Mouse (Mus musculus) spleen, embryonic (tissue): ENCODE measurements around the gene Drd4.

Experiments used
- CTCF ChIA-PET: fragments of 350-600 bp; sonication (Branson Sonifier 250); formaldehyde crosslinking; loops from one replicate; lab custom pipeline; 2022; lab: Charles Lee

Gene Drd4

GRCm38 (mm10) chr7:141288042-141288441, 3.8 kb upstream of the Drd4 start:
- CTCF ChIA-PET: interaction anchor here (0.5 kb wide), 1 partner anchor 22 kb away, joined by 3 read pairs; the partner anchor contains the start of gene Irf7

- CTCF ChIA-PET: no interaction called here
Observed at GRCm38 (mm10) chr7:141292583-141293388, 980 bp downstream of the Drd4 start.

DNA sequence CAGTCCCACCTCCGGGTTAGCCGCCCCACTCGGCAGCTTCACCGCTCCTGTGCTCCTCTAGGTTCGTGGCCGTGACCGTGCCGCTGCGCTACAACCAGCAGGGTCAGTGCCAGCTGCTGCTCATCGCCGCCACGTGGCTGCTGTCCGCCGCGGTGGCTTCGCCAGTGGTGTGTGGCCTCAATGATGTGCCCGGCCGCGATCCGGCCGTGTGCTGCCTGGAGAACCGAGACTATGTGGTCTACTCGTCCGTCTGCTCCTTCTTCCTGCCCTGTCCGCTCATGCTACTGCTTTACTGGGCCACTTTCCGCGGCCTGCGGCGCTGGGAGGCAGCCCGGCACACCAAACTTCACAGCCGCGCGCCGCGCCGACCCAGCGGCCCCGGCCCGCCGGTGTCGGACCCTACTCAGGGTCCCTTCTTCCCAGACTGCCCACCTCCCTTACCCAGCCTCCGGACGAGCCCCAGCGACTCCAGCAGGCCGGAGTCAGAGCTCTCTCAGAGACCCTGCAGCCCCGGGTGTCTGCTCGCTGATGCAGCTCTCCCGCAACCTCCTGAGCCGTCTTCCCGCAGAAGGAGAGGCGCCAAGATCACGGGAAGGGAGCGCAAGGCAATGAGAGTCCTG, 2.2 kb downstream of the Drd4 start:
- CTCF ChIA-PET: interaction anchor here (1.0 kb wide), 1 partner anchor 25 kb away, joined by 3 read pairs; no protein-coding TSS in a partner anchor

- CTCF ChIA-PET: interaction anchor here (1.0 kb wide), 1 partner anchor 26 kb away, joined by 3 read pairs; no protein-coding TSS in a partner anchor
Observed at GRCm38 (mm10) chr7:141294479-141294878, 2.7 kb downstream of the Drd4 start.

DNA sequence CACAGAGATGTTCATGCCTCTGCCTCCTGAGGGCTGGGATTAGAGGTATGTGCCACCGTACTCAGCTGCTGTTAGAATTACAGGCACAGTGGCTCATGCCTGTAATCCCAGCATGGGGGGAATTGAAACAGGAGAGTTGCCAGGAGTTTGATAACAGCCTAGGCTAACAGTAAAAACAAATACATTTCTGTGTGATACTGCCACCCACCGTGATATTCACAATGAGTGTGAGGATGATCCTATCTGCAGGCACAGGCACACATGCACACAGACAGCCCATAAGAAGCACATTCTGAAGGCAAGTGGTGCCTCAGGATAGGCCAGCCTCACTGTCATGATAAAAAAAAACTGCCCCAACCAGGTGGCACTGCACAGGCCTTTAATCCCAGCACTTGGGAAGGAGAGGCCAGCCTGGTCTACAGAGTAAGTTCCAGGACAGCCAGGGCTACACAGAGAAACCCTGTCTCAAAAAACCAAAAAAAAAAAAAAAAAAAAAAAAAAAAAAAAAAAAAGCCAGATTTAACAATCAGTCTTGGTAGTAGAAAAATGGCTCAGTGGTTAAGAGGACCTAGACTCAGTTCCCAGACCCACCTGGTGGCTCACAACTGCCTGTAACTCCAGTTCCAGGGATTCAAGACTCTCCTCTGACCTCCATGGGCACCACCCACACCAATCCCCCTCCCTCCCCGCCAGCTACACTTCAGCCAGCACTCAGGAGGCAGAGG, 6.3 kb downstream of the Drd4 start:
- CTCF ChIA-PET: no interaction called here

DNA sequence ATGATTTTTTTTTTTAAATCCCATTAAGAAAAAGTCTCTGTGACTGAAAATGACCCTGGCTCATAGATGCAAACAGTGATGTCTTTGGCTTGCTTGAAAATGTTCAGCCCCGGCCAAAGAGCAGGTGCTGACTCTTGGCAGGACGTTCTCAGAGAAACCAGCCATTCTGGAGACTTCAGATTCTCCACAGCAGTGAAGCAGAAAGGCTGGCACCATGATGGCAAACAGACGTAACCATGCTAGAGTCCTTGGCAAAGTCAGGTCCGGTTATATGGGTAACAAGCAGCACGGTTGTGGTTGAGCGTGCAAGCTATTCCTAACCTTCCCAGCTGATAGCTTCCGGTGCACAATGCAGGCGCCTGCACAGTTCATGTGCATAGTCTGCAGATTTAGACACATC, 7.4 kb downstream of the Drd4 start:
- CTCF ChIA-PET: no interaction called here

GRCm38 (mm10) chr7:141301386-141301785, 9.6 kb downstream of the Drd4 start:
- CTCF ChIA-PET: no interaction called here

DNA sequence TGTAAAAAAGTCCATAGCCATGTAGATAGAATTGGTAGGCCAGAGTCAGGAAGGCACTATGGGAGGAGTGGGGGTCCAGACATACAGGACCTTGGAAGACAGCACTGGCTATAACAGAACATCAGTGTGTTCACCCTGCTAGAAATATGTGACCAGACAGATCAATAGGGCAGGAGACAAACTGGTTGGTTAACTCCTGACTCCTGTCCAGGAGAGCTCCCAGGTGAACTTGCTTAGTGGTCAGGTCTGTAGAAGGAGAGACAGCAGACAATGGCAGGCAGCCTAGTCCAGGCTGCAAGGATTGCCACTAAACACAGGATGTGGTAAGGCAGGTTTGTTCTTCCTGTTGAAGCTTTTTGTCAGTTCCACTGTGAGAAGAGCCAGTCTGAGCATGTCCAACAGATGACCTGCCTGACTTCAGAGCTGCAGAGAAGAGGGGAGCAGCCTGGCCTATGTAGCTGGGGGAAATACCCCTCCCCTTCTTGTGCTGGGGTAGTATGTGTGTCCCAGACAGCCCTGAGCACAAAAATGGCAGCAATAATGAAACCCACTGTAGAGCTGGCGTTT, 11.0 kb downstream of the Drd4 start:
- CTCF ChIA-PET: interaction anchor here (1.1 kb wide), 1 partner anchor 26 kb away, joined by 8 read pairs; no protein-coding TSS in a partner anchor

- CTCF ChIA-PET: no interaction called here
Observed at GRCm38 (mm10) chr7:141304537-141304936, 12.7 kb downstream of the Drd4 start.

GRCm38 (mm10) chr7:141314416-141314815, 22.6 kb downstream of the Drd4 start:
- CTCF ChIA-PET: no interaction called here

DNA sequence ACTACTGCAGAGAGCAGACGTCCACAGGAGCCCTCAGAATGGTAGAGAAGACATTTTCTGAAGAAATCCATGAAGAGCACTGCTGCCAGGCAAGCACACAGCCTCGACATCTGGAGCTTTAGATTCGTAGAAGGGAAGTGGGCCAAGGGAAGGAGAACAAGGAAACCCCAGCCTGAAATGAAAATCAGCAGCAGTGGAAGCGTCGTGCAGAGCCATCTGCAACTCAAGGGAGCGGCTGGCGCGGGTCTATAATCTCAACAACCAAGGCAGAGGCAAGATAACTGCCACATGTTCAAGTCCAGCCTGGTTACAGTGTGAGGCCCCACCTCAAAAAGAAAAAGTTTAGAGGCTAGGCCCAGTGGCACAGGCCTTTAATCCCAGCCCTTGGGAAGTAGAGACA, 23.3 kb downstream of the Drd4 start:
- CTCF ChIA-PET: interaction anchor here (0.9 kb wide), 1 partner anchor 47 kb away, joined by 3 read pairs; no protein-coding TSS in a partner anchor

- CTCF ChIA-PET: interaction anchor here (1.0 kb wide), 1 partner anchor 51 kb away, joined by 3 read pairs; no protein-coding TSS in a partner anchor
Observed at GRCm38 (mm10) chr7:141315974-141316373, 24.2 kb downstream of the Drd4 start.

DNA sequence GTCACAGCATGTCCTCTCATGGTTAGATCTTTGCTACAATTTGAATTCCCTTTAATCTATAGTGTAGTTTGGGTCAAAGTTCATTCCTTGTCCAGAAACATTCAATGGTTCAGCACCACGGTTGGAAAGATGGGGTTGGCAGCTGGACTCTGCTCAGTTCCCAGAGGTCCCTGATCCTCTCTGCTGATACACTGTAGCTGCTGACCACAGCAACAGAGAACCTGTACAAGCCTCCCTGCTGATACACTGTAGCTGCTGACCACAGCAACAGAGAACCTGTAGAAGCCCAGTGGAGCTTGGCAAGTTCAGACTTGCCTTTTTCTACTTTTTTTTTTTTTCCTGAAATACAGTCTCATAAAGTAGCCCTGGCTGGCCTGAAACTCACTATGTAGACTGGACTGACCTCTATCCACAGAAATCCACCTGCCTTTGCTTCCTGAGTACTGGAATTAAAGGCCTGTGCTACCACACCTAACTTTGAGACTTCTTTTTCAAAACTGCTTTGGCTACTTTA, 25.9 kb downstream of the Drd4 start:
- CTCF ChIA-PET: no interaction called here

DNA sequence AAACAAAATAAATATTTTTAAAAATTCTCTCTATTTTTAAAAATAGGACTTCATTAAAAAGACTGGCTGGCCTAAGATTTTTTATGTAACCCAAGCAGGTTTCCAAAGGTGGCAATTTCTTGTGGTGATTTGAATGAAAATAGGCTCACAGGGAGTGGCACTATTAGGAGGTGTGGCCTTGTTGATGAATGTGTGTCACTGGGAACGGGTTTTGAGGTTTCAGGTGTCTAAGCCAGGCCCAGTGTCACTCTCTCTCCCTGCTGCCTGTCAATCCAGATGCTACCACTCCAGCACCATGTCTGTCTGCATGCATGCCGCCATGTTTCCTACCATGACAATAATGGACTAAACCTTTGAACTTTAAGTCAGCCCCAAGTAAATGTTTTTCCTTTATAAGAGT, 27.6 kb downstream of the Drd4 start:
- CTCF ChIA-PET: no interaction called here

GRCm38 (mm10) chr7:141324686-141325085, 32.9 kb downstream of the Drd4 start:
- CTCF ChIA-PET: no interaction called here

- CTCF ChIA-PET: no interaction called here
Observed at GRCm38 (mm10) chr7:141326546-141327446, 35.0 kb downstream of the Drd4 start.

GRCm38 (mm10) chr7:141327469-141328372, 35.9 kb downstream of the Drd4 start, which contains the start of the genes Deaf1 and Tmem80:
Deaf1 (minus strand) TSS chr7:141327690.
Tmem80 (plus strand) TSS chr7:141327739.
- CTCF ChIA-PET: interaction anchor here (0.6 kb wide), 1 partner anchor 19 kb away, joined by 5 read pairs; no protein-coding TSS in a partner anchor

- CTCF ChIA-PET: interaction anchor here (0.6 to 0.7 kb wide), 2 partner anchors 18 to 26 kb away, joined by 5 to 8 read pairs; no protein-coding TSS in a partner anchor
Observed at GRCm38 (mm10) chr7:141328373-141328990, 36.7 kb downstream of the Drd4 start.
